Mouse (Mus musculus): ENCODE results near the gene Hdac9.

DNA sequence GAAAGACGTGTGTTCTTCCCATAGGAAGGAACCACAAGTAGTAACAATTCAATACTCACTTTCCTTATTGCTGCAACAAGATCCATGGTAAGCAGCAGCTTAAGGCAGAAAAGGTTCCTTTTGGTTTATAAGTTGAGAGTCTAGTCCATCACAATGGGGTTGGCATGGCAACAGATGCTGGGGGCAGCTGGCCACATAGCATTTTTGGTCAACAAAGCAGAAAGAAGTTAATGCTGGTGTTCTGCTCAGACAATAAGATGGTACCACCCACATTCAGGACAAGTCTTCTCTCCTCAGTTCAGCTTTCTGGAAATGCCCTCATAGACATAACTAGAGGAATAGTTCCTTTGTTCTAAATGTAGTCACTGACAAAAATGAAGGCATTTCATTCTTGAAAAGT is at the start of gene Hdac9:
- TF ChIP-seq CTCF (IDR thresholded peaks at IDR 0.05; ENCODE audit: borderline replicate concordance, insufficient read depth, low read length): no peak
- TF ChIP-seq POLR2A (IDR thresholded peaks at IDR 0.05; ENCODE audit: low read depth, low read length): no peak
